Mouse (Mus musculus) frontal cortex, postnatal 14 days (tissue): ENCODE data around the gene U2af2.

Source experiments
- DNase-seq, 2 experiments: peaks; one replicate each; pipeline ENCODE4 v3.0.0; 2022; ENCODE audit warnings: low spot score in 2 of 2

Gene U2af2

GRCm38 (mm10) chr7:5037467-5037866, 24.5 kb upstream of the U2af2 start:
- DNase-seq = no peak

- DNase-seq = peak; percentile 87 to 90
Observed at GRCm38 (mm10) chr7:5038109-5038732, 23.7 kb upstream of the U2af2 start, which contains the start of gene Zfp784. TSS of gene Zfp784 (minus strand) at chr7:5038446.

GRCm38 (mm10) chr7:5038940-5039339, 23.0 kb upstream of the U2af2 start:
- DNase-seq = no peak

GRCm38 (mm10) chr7:5044981-5045380, 17.0 kb upstream of the U2af2 start:
- DNase-seq = no peak

GRCm38 (mm10) chr7:5046112-5046511, 15.8 kb upstream of the U2af2 start:
- DNase-seq = no peak

- no peak for DNase-seq
Observed at GRCm38 (mm10) chr7:5047313-5047712, 14.6 kb upstream of the U2af2 start.

- peak; percentile 69 to 72 for DNase-seq
Observed at GRCm38 (mm10) chr7:5051193-5052192, 10.4 kb upstream of the U2af2 start, which contains the start of gene Zfp580. TSS of gene Zfp580 (plus strand) at chr7:5051538.

GRCm38 (mm10) chr7:5052438-5052837, 9.5 kb upstream of the U2af2 start:
- no peak for DNase-seq

- no peak for DNase-seq
Observed at GRCm38 (mm10) chr7:5052931-5053343, 9.0 kb upstream of the U2af2 start.

- DNase-seq = peak in 1 of 2 experiments; percentile 35
Observed at GRCm38 (mm10) chr7:5053456-5054179, 8.3 kb upstream of the U2af2 start.

- DNase-seq = peak; percentile 57 to 62
Observed at GRCm38 (mm10) chr7:5056651-5057263, 5.2 kb upstream of the U2af2 start.

GRCm38 (mm10) chr7:5057381-5057780, 4.6 kb upstream of the U2af2 start:
- no peak for DNase-seq

GRCm38 (mm10) chr7:5057804-5058203, 4.1 kb upstream of the U2af2 start:
- DNase-seq = peak in 1 of 2 experiments; percentile 26

- DNase-seq = no peak
Observed at GRCm38 (mm10) chr7:5058631-5059030, 3.3 kb upstream of the U2af2 start.

- DNase-seq = peak in 1 of 2 experiments; percentile 40
Observed at GRCm38 (mm10) chr7:5059421-5059820, 2.5 kb upstream of the U2af2 start.

GRCm38 (mm10) chr7:5060239-5060731, 1.7 kb upstream of the U2af2 start:
- peak; percentile 65 to 77 for DNase-seq

- peak; percentile 98 for DNase-seq
Observed at GRCm38 (mm10) chr7:5060944-5061773, 784 bp upstream of the U2af2 start.

GRCm38 (mm10) chr7:5062360-5063001, 538 bp downstream of the U2af2 start:
- DNase-seq = no peak

GRCm38 (mm10) chr7:5064886-5065285, 2.9 kb downstream of the U2af2 start:
- DNase-seq = no peak

GRCm38 (mm10) chr7:5073586-5073985, 11.6 kb downstream of the U2af2 start:
- DNase-seq = no peak
